Mouse (Mus musculus): ENCODE results near the gene Skida1.

DNA sequence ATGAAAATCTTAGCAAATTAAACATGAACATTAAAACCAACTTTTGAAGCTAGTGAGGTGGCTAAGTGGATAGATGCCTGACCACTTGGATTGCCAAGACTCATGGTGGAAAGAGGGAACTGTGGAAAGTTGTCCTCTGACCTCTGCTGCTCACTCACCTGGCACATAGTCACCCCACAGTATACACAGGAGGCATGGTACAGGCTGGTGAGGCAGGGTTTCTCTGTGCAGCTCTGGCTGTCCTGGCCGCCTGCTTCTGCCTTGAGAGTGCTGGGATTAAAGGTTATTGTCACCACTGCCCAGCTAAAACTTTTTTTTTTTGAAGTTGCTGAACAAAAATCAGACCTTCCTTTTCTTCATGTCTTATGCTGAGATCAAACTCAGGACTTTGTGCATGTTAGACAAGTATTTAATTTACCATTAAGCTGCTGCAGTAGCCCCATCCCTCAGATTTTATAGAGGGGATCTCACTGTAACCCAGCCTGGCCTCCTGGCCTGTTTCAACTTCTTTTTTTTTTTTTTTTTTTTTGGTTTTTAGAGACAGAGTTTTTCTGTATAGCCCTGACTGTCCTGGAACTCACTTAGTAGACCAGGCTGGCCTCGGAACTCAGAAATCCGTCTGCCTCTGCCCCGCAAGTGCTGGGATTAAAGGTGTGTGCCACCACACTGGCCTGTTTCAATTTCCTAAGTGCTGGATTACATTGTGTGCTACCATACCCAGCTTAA is 19.4 kb upstream of the Skida1 start:
- no peak for TF ChIP-seq CTCF (IDR thresholded peaks at IDR 0.05; ENCODE audit: low read depth, low read length)
- no peak for TF ChIP-seq GATA1 (IDR thresholded peaks at IDR 0.05; ENCODE audit: borderline replicate concordance, low read length)
- TF ChIP-seq TAL1 (conservative IDR thresholded peaks at IDR 0.05; ENCODE audit: low read depth, low read length) = no peak
- TF ChIP-seq POLR2AphosphoS5 (IDR thresholded peaks at IDR 0.05; ENCODE audit: insufficient replicate concordance, low read depth, low read length) = no peak
- no peak for TF ChIP-seq GATA2 (IDR thresholded peaks at IDR 0.05; ENCODE audit: borderline replicate concordance, low read depth, low read length)

All from G1E (cell line).